Mouse (Mus musculus): Measurements from ENCODE around the gene Trpm6. TPM values are rescaled to one million over a fixed set of nuclear protein-coding genes. Genes with fewer than 3 reads are reported as not detected.
A peak's percentile ranks its signal among the peaks of the same experiment; 100 is the strongest.

The Trpm6 gene
- total RNA-seq (2012; rRNA removed) (not detected in 2 replicates), polyA plus RNA-seq (2012; ENCODE audit: insufficient read depth in 1 of 2, insufficient read length in 2 of 2, low read depth in 1 of 2, low replicate concordance in 2 of 2, missing spikeins in 1 of 2) (under 1 TPM in 1 of 2 experiments, not detected in 1; 0.01 TPM)

- DNase-seq (ENCODE audit: low read depth, low spot score), result no peak
Measured at GRCm38 (mm10) chr19:18749598-18750339, at the start of gene Trpm6. Gene Trpm6, plus strand, starts transcription at chr19:18749983.

GRCm38 (mm10) chr19:18708101-18708500 lies 41.7 kb upstream of the Trpm6 start:
- Histone ChIP-seq H3K4me3 (ENCODE audit: control insufficient read depth in 1 of 2, insufficient read depth in 1 of 2, low read depth in 2 of 2, low read length in 2 of 2) (no peak overlapping the region), H3K4me1 (ENCODE audit: control insufficient read depth in 1 of 2, insufficient read depth in 2 of 2, low read length in 2 of 2) (no peaks in the 10 kb centered on the region), H3K27ac (ENCODE audit: control insufficient read depth, low read depth, low read length) (no peak overlapping the region), H3K27me3 (ENCODE audit: control insufficient read depth in 1 of 2, insufficient read depth in 2 of 2, low read length in 2 of 2) (no peaks in the 10 kb centered on the region), H3K79me2 (ENCODE audit: control insufficient read depth, insufficient read depth, low read length, poor library complexity) (peaks cover 2% of the 10 kb centered on the region; the same call in 1 of the 2 replicates), H3K36me3 (ENCODE audit: control insufficient read depth in 1 of 2, insufficient read depth in 2 of 2, low read length in 2 of 2) (peaks cover 0 to 4% of the 10 kb centered on the region in 2 experiments; a peak in 1 of 4 replicates), H3K9me3 (replicated peaks; ENCODE audit: insufficient read depth, low read length) (no peaks in the 10 kb centered on the region), H3K9ac (ENCODE audit: control insufficient read depth, low read depth, low read length, poor library complexity, severe bottlenecking) (no peak overlapping the region)
- no peak for TF ChIP-seq KAT2A (conservative IDR thresholded peaks at IDR 0.05; ENCODE audit: low read depth, low read length)
- TF ChIP-seq MAZ (IDR thresholded peaks at IDR 0.05; ENCODE audit: low read depth, low read length), result no peak
- TF ChIP-seq GABPA (IDR thresholded peaks at IDR 0.05; ENCODE audit: low read depth, low read length), result no peak
- no peak for TF ChIP-seq NRF1 (IDR thresholded peaks at IDR 0.05; ENCODE audit: insufficient read depth, low read depth, low read length, poor library complexity, severe bottlenecking)
- TF ChIP-seq POLR2AphosphoS2 (IDR thresholded peaks at IDR 0.05; ENCODE audit: low read length), result no peak
- TF ChIP-seq USF1 (IDR thresholded peaks at IDR 0.05; ENCODE audit: low read depth, low read length), result no peak
- TF ChIP-seq ZNF384 (IDR thresholded peaks at IDR 0.05; ENCODE audit: low read depth, low read length), result no peak
- TF ChIP-seq MXI1 (IDR thresholded peaks at IDR 0.05; ENCODE audit: low read depth, low read length), result no peak
- no peak for TF ChIP-seq USF2 (IDR thresholded peaks at IDR 0.05; ENCODE audit: borderline replicate concordance in 1 of 2, insufficient read depth in 1 of 2, low read depth in 1 of 2, low read length in 2 of 2)
- no peak for TF ChIP-seq RAD21 (IDR thresholded peaks at IDR 0.05; ENCODE audit: low read depth, low read length)
- TF ChIP-seq POLR2AphosphoS5 (IDR thresholded peaks at IDR 0.05; ENCODE audit: borderline replicate concordance, low read depth, low read length), result no peak
- no peak for TF ChIP-seq MYC (IDR thresholded peaks at IDR 0.05; ENCODE audit: low read depth, low read length)
- no peak for TF ChIP-seq TBP (IDR thresholded peaks at IDR 0.05; ENCODE audit: low read depth, low read length)
- no peak for TF ChIP-seq ETS1 (IDR thresholded peaks at IDR 0.05; ENCODE audit: low read depth, low read length)
- TF ChIP-seq RCOR1 (IDR thresholded peaks at IDR 0.05; ENCODE audit: low read depth, low read length), result no peak
- no peak for DNase-seq (ENCODE audit: low read depth, low spot score)

More at GRCm38 (mm10) chr19:18749598-18750339, at the start of gene Trpm6:
- peak within 1 kb of the TSS in 1 of 2 experiments; percentile 19; a peak in 1 of 4 replicates for H3K4me3 ChIP-seq (ENCODE audit: control insufficient read depth in 1 of 2, insufficient read depth in 1 of 2, low read depth in 2 of 2, low read length in 2 of 2)
- no peak within 1 kb of the TSS for H3K27ac ChIP-seq (ENCODE audit: control insufficient read depth, low read depth, low read length)
- peaks cover 0 to 2% of the 10 kb centered on the region in 2 experiments; a peak in 2 of 4 replicates for H3K27me3 ChIP-seq (ENCODE audit: control insufficient read depth in 1 of 2, insufficient read depth in 2 of 2, low read length in 2 of 2)
- no peaks in the 10 kb centered on the region for H3K4me1 ChIP-seq (ENCODE audit: control insufficient read depth in 1 of 2, insufficient read depth in 2 of 2, low read length in 2 of 2)
- H3K9ac ChIP-seq (ENCODE audit: control insufficient read depth, low read depth, low read length, poor library complexity, severe bottlenecking), result no peak within 1 kb of the TSS
- no peaks in the 10 kb centered on the region for H3K9me3 ChIP-seq (replicated peaks; ENCODE audit: insufficient read depth, low read length)
- TF ChIP-seq MAZ (IDR thresholded peaks at IDR 0.05; ENCODE audit: low read depth, low read length) (no peak), USF2 (IDR thresholded peaks at IDR 0.05; ENCODE audit: borderline replicate concordance in 1 of 2, insufficient read depth in 1 of 2, low read depth in 1 of 2, low read length in 2 of 2) (no peak), TAL1 (IDR thresholded peaks at IDR 0.05; ENCODE audit: low read length) (no peak), POLR2AphosphoS5 (IDR thresholded peaks at IDR 0.05; ENCODE audit: borderline replicate concordance, low read depth, low read length) (no peak), POLR2A (IDR thresholded peaks at IDR 0.05; ENCODE audit: control insufficient read depth in 1 of 2, insufficient read depth in 1 of 2, low read depth in 1 of 2, low read length in 2 of 2, poor library complexity in 1 of 2) (no peak), MAX (IDR thresholded peaks at IDR 0.05; ENCODE audit: low read length) (no peak), RAD21 (IDR thresholded peaks at IDR 0.05; ENCODE audit: low read depth, low read length) (no peak), MYC (IDR thresholded peaks at IDR 0.05; ENCODE audit: low read depth, low read length) (no peak), ZNF384 (IDR thresholded peaks at IDR 0.05; ENCODE audit: low read depth, low read length) (no peak), NRF1 (IDR thresholded peaks at IDR 0.05; ENCODE audit: insufficient read depth, low read depth, low read length, poor library complexity, severe bottlenecking) (no peak), ZKSCAN1 (IDR thresholded peaks at IDR 0.05; ENCODE audit: low read depth, low read length) (no peak), RCOR1 (IDR thresholded peaks at IDR 0.05; ENCODE audit: low read depth, low read length) (no peak), USF1 (IDR thresholded peaks at IDR 0.05; ENCODE audit: low read depth, low read length) (no peak), TBP (IDR thresholded peaks at IDR 0.05; ENCODE audit: low read depth, low read length) (no peak), NELFE (IDR thresholded peaks at IDR 0.05; ENCODE audit: low read depth, low read length) (no peak), E2F4 (IDR thresholded peaks at IDR 0.05; ENCODE audit: borderline replicate concordance, low read depth, low read length) (no peak), POLR2AphosphoS2 (IDR thresholded peaks at IDR 0.05; ENCODE audit: low read length) (no peak), CTCF (IDR thresholded peaks at IDR 0.05 in 2 of 3, conservative IDR thresholded peaks at IDR 0.05 in 1 of 3; ENCODE audit: control insufficient read depth in 1 of 3, insufficient read depth in 1 of 3, low read depth in 2 of 3, low read length in 3 of 3, poor library complexity in 1 of 3, severe bottlenecking in 1 of 3) (no peak), GABPA (IDR thresholded peaks at IDR 0.05; ENCODE audit: low read depth, low read length) (no peak), TCF12 (IDR thresholded peaks at IDR 0.05; ENCODE audit: low read depth, low read length) (no peak)
- no peaks in the 10 kb centered on the region for H3K36me3 ChIP-seq (ENCODE audit: control insufficient read depth in 1 of 2, insufficient read depth in 2 of 2, low read length in 2 of 2)
- H3K79me2 ChIP-seq (ENCODE audit: control insufficient read depth, insufficient read depth, low read length, poor library complexity), result no peaks in the 10 kb centered on the region
